Mouse (Mus musculus) G1E (cell line): ENCODE data around the gene Xrra1. TPM values are rescaled to one million over a fixed set of nuclear protein-coding genes. Genes with fewer than 3 reads are reported as not detected.
"Not testable (repeated sequence)": the region's sequence is repeated elsewhere in the genome, so short reads cannot be mapped to it uniquely, and the experiment has no call there.

Experiments used
- ATAC-seq: 2 replicates; pipeline ENCODE4 v1.8.0; 2016; ENCODE audit warnings: mild to moderate bottlenecking; ENCODE audit not compliant: insufficient number of reproducible peaks, poor library complexity, low FRiP score, severe bottlenecking; ENCODE audit errors: extremely low read depth
- DNase-seq: peaks from one replicate; pipeline ENCODE4 v3.0.0; 2012; ENCODE audit warnings: low spot score
- H3K27me3 ChIP-seq: 2 replicates; pipeline ENCODE4 v1.6.1; 2012; ENCODE audit warnings: mild to moderate bottlenecking, low read length, inconsistent platforms; ENCODE audit not compliant: insufficient read depth
- H3K36me3 ChIP-seq: replicated peaks from 2 replicates; pipeline ENCODE3; 2012; ENCODE audit warnings: mild to moderate bottlenecking, inconsistent platforms
- H3K4me1 ChIP-seq: 2 replicates; pipeline ENCODE4 v1.6.1; 2012; ENCODE audit warnings: low read depth, low read length, inconsistent platforms, mixed read lengths; ENCODE audit not compliant: insufficient read depth
- H3K4me3 ChIP-seq: 2 replicates; pipeline ENCODE4 v1.5.1; 2012; ENCODE audit warnings: low read depth, mild to moderate bottlenecking, inconsistent platforms, low read length, moderate library complexity, mixed read lengths
- H3K9me3 ChIP-seq: replicated peaks from 2 replicates; pipeline ENCODE4 v1.6.1; 2012; ENCODE audit warnings: inconsistent platforms
- CTCF ChIP-seq: IDR thresholded peaks from 2 replicates; pipeline ENCODE4 v1.5.1; 2012; ENCODE audit warnings: low read depth, low read length, inconsistent platforms, mixed read lengths
- GATA1 ChIP-seq: IDR thresholded peaks from 2 replicates; pipeline ENCODE4 v1.6.1; 2012; ENCODE audit warnings: borderline replicate concordance, low read length, inconsistent platforms, mixed read lengths
- GATA2 ChIP-seq: IDR thresholded peaks from 2 replicates; pipeline ENCODE4 v1.6.1; 2012; ENCODE audit warnings: low read depth, low read length, inconsistent platforms, borderline replicate concordance
- POLR2AphosphoS5 ChIP-seq: IDR thresholded peaks from 2 replicates; pipeline ENCODE4 v1.6.1; 2012; ENCODE audit warnings: low read depth, low read length, inconsistent platforms; ENCODE audit not compliant: insufficient replicate concordance
- TAL1 ChIP-seq: conservative IDR thresholded peaks from 2 replicates; pipeline ENCODE4 v1.6.1; 2012; ENCODE audit warnings: low read depth, low read length, inconsistent platforms, mixed read lengths
- polyA plus RNA-seq: library from polyadenylated mRNA; stranded (reverse); fragments of >175 nt; gene quantifications from 2 replicates; pipeline ENCODE4 v1.2.3, GENCODE M21; 2012
- total RNA-seq, 2 experiments: library from RNA; stranded (forward) in 1 of 2; stranded (reverse) in 1 of 2; fragments of 200-1000 nt in 1 of 2; fragments of >200 nt in 1 of 2; fragmentation: Nextera tagmentation in 1 of 2; gene quantifications; 2 replicates each; pipeline ENCODE4 v1.2.3; 2014 to 2017

Gene Xrra1
- total RNA-seq (2014; fragmentation: Nextera tagmentation) (not detected in 2 replicates), total RNA-seq (2017) (0.29 and 0.33 TPM in 2 replicates), polyA plus RNA-seq (0.17 and 0.18 TPM in 2 replicates)

GRCm38 (mm10) chr7:99858813-99859585 is at the start of gene Xrra1:
TSS of gene Xrra1 (plus strand) at chr7:99859116.
- peaks cover 26% of the 10 kb centered on the region for H3K27me3 ChIP-seq
- DNase-seq: peak; percentile 99
- H3K36me3 ChIP-seq: peaks cover 30% of the 10 kb centered on the region
- peak; percentile 99 for ATAC-seq
- no peaks in the 10 kb centered on the region for H3K9me3 ChIP-seq
- peaks cover 28% of the 10 kb centered on the region for H3K4me1 ChIP-seq
- TF ChIP-seq CTCF (no peak), GATA1 (no peak), POLR2AphosphoS5 (no peak), GATA2 (no peak), TAL1 (no peak)
- peak within 1 kb of the TSS; percentile 79 for H3K4me3 ChIP-seq

- peaks cover 51% of the 10 kb centered on the region for H3K36me3 ChIP-seq
- no peak for ATAC-seq
- no peak for TF ChIP-seq CTCF
- H3K9me3 ChIP-seq: no peaks in the 10 kb centered on the region
- H3K4me1 ChIP-seq: peaks cover 7% of the 10 kb centered on the region
- H3K27me3 ChIP-seq: no peaks in the 10 kb centered on the region
- no peak for DNase-seq
- H3K4me3 ChIP-seq: no peak overlapping the region
These were observed 48.1 kb upstream of the Xrra1 start for GRCm38 (mm10) chr7:99810814-99811213.

GRCm38 (mm10) chr7:99811661-99812060 is 47.3 kb upstream of the Xrra1 start:
- DNase-seq: no peak
- Histone ChIP-seq H3K4me3 (no peak overlapping the region), H3K36me3 (peaks cover 55% of the 10 kb centered on the region), H3K9me3 (no peaks in the 10 kb centered on the region), H3K4me1 (peaks cover 7% of the 10 kb centered on the region), H3K27me3 (no peaks in the 10 kb centered on the region)
- TF ChIP-seq CTCF: no peak
- TF ChIP-seq POLR2AphosphoS5: no peak
- no peak for TF ChIP-seq TAL1
- no peak for TF ChIP-seq GATA2
- TF ChIP-seq GATA1: no peak
- no peak for ATAC-seq

- DNase-seq (no peak), ATAC-seq (no peak)
- no peaks in the 10 kb centered on the region for H3K9me3 ChIP-seq
- no peaks in the 10 kb centered on the region for H3K27me3 ChIP-seq
- no peak for TF ChIP-seq POLR2AphosphoS5
- TF ChIP-seq CTCF: 0 out of 2 replicates have a peak, but pooled peaks have one; percentile 8
- no peak for TF ChIP-seq GATA2
- TF ChIP-seq GATA1: no peak
- TF ChIP-seq TAL1: no peak
- peaks cover 11% of the 10 kb centered on the region for H3K4me1 ChIP-seq
- peaks cover 56% of the 10 kb centered on the region for H3K36me3 ChIP-seq
- H3K4me3 ChIP-seq: no peak overlapping the region
These were observed 45.5 kb upstream of the Xrra1 start for GRCm38 (mm10) chr7:99813394-99813793.

GRCm38 (mm10) chr7:99818181-99818725 is 40.7 kb upstream of the Xrra1 start:
- H3K27me3 ChIP-seq, DNase-seq, ATAC-seq, H3K4me3 ChIP-seq, H3K9me3 ChIP-seq: not testable (repeated sequence)
- H3K4me1 ChIP-seq: peaks cover 23% of the 10 kb centered on the region
- peaks cover 47% of the 10 kb centered on the region for H3K36me3 ChIP-seq

- no peaks in the 10 kb centered on the region for H3K9me3 ChIP-seq
- no peak overlapping the region for H3K4me3 ChIP-seq
- no peak for TF ChIP-seq TAL1
- no peak for TF ChIP-seq POLR2AphosphoS5
- no peak for TF ChIP-seq CTCF
- TF ChIP-seq GATA2: no peak
- ATAC-seq (no peak), DNase-seq (no peak)
- no peaks in the 10 kb centered on the region for H3K27me3 ChIP-seq
- H3K4me1 ChIP-seq: peaks cover 57% of the 10 kb centered on the region
- peaks cover 31% of the 10 kb centered on the region for H3K36me3 ChIP-seq
These were observed 37.0 kb upstream of the Xrra1 start for GRCm38 (mm10) chr7:99821953-99822352.
